Mouse (Mus musculus) brain, embryonic 14.5 days (tissue): ENCODE data around the gene Cpped1.

Experiments used
- CTCF ChIP-seq: fragments of 200-500 bp; IDR thresholded peaks from 2 replicates; pipeline ENCODE4 v1.5.1; 2012; ENCODE audit warnings: inconsistent platforms, mild to moderate bottlenecking, moderate library complexity, borderline replicate concordance; ENCODE audit not compliant: insufficient read depth, insufficient read length; ENCODE audit errors: extremely low read depth
- POLR2A ChIP-seq: fragments of 200-500 bp; IDR thresholded peaks from 2 replicates; pipeline ENCODE4 v1.6.1; 2012; ENCODE audit warnings: mild to moderate bottlenecking, inconsistent platforms, borderline replicate concordance; ENCODE audit not compliant: poor library complexity, insufficient read depth, insufficient read length, severe bottlenecking; ENCODE audit errors: extremely low read depth

GRCm38 (mm10) chr16:11909817-11910216 is 572 bp upstream of the Cpped1 start:
- no peak for TF ChIP-seq CTCF
- no peak for TF ChIP-seq POLR2A
